Mouse (Mus musculus): ENCODE data around the gene Cit.

DNA sequence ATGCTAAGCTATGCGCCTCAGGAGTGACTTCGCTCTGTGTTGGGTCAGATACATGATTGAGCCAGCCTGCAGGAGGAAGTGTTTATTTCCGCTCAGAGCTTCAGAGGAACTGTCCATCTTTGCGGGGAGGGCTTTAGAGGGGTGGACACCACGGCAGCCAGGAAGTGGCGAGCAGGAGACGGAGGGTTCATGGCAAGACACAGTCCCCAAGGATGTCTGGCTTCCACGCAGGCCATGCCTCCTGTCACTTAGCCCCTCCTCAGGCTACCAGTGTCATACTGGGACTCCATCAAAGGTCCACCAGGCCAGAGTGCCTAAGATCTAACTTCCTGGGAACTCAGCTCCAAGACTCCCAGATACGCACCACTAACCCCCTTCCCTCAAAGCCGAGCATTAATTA is 132.7 kb downstream of the Cit start:
- TF ChIP-seq ZC3H11A (IDR thresholded peaks at IDR 0.05; ENCODE audit: borderline replicate concordance, low read depth, low read length) (no peak), ZNF384 (IDR thresholded peaks at IDR 0.05; ENCODE audit: low read depth, low read length) (no peak), CHD2 (IDR thresholded peaks at IDR 0.05; ENCODE audit: low read depth, low read length) (no peak), MAFK (IDR thresholded peaks at IDR 0.05; ENCODE audit: insufficient read depth, low read depth, low read length) (no peak), HCFC1 (IDR thresholded peaks at IDR 0.05; ENCODE audit: borderline replicate concordance, insufficient read depth, low read length) (no peak)

All from ES-E14 (cell line).